Mouse (Mus musculus): ENCODE measurements around the gene Hspa8. TPM values are rescaled to one million over a fixed set of nuclear protein-coding genes. Genes with fewer than 3 reads are reported as not detected.

Gene Hspa8
- total and polyA plus RNA-seq, 2 experiments from 2014 or later: 2,372 to 3,364 TPM

GRCm38 (mm10) chr9:40814060-40814459 is 13.3 kb downstream of the Hspa8 start:
- Histone ChIP-seq H3K4me1 (ENCODE audit: insufficient read depth) (no peaks in the 10 kb centered on the region), H3K4me2 (ENCODE audit: low read depth) (no peak overlapping the region), H3K9ac (no peak overlapping the region), H3K4me3 (ENCODE audit: low read depth, low read length) (no peak overlapping the region), H3K9me3 (ENCODE audit: low read length) (no peaks in the 10 kb centered on the region), H3K27me3 (ENCODE audit: insufficient read depth, low read length) (no peaks in the 10 kb centered on the region), H3K36me3 (ENCODE audit: insufficient read depth) (no peaks in the 10 kb centered on the region), H3K27ac (ENCODE audit: low read depth, low read length) (no peak overlapping the region)
- no peak for ATAC-seq
- TF ChIP-seq CTCF (IDR thresholded peaks at IDR 0.05; ENCODE audit: low read depth): no peak
- no peak for DNase-seq
- WGBS: 91% methylated on average over 7 of the region's 7 CpGs

GRCm38 (mm10) chr9:40817325-40818028 is 16.7 kb downstream of the Hspa8 start:
- DNase-seq (peak; percentile 6), ATAC-seq (0 out of 2 replicates have a peak, but pooled peaks have one; percentile 23)
- Histone ChIP-seq H3K27ac (ENCODE audit: low read depth, low read length) (no peak overlapping the region), H3K4me3 (ENCODE audit: low read depth, low read length) (no peak overlapping the region), H3K9me3 (ENCODE audit: low read length) (no peaks in the 10 kb centered on the region), H3K27me3 (ENCODE audit: insufficient read depth, low read length) (no peaks in the 10 kb centered on the region), H3K4me1 (ENCODE audit: insufficient read depth) (no peaks in the 10 kb centered on the region), H3K9ac (no peak overlapping the region), H3K36me3 (ENCODE audit: insufficient read depth) (no peaks in the 10 kb centered on the region), H3K4me2 (ENCODE audit: low read depth) (no peak overlapping the region)
- WGBS: 73% methylated on average over 5 of the region's 5 CpGs
- TF ChIP-seq CTCF (IDR thresholded peaks at IDR 0.05; ENCODE audit: low read depth): no peak

- DNase-seq (no peak), ATAC-seq (no peak)
- Histone ChIP-seq H3K4me1 (ENCODE audit: insufficient read depth) (no peaks in the 10 kb centered on the region), H3K27ac (ENCODE audit: low read depth, low read length) (no peak overlapping the region), H3K27me3 (ENCODE audit: insufficient read depth, low read length) (no peaks in the 10 kb centered on the region), H3K4me2 (ENCODE audit: low read depth) (no peak overlapping the region), H3K9me3 (ENCODE audit: low read length) (no peaks in the 10 kb centered on the region), H3K4me3 (ENCODE audit: low read depth, low read length) (no peak overlapping the region), H3K9ac (no peak overlapping the region), H3K36me3 (ENCODE audit: insufficient read depth) (no peaks in the 10 kb centered on the region)
- WGBS: 44% methylated on average over 6 of the region's 6 CpGs
- TF ChIP-seq CTCF (IDR thresholded peaks at IDR 0.05; ENCODE audit: low read depth): no peak
Measured at GRCm38 (mm10) chr9:40825601-40826000, 24.8 kb downstream of the Hspa8 start.

- TF ChIP-seq CTCF (IDR thresholded peaks at IDR 0.05; ENCODE audit: low read depth): no peak
- Histone ChIP-seq H3K27ac (ENCODE audit: low read depth, low read length) (no peak overlapping the region), H3K36me3 (ENCODE audit: insufficient read depth) (no peaks in the 10 kb centered on the region), H3K27me3 (ENCODE audit: insufficient read depth, low read length) (no peaks in the 10 kb centered on the region), H3K9ac (no peak overlapping the region), H3K4me1 (ENCODE audit: insufficient read depth) (no peaks in the 10 kb centered on the region), H3K4me3 (ENCODE audit: low read depth, low read length) (no peak overlapping the region), H3K4me2 (ENCODE audit: low read depth) (no peak overlapping the region), H3K9me3 (ENCODE audit: low read length) (no peaks in the 10 kb centered on the region)
- 63% methylated on average over 4 of the region's 4 CpGs for WGBS
- ATAC-seq (no peak), DNase-seq (peak; percentile 12)
Measured at GRCm38 (mm10) chr9:40827366-40827765, 26.6 kb downstream of the Hspa8 start.

- H3K4me1 ChIP-seq (ENCODE audit: insufficient read depth): no peaks in the 10 kb centered on the region
- DNase-seq (peak; percentile 92), ATAC-seq (peak; percentile 55)
- H3K27ac ChIP-seq (ENCODE audit: low read depth, low read length): no peak overlapping the region
- H3K27me3 ChIP-seq (ENCODE audit: insufficient read depth, low read length): no peaks in the 10 kb centered on the region
- no peaks in the 10 kb centered on the region for H3K9me3 ChIP-seq (ENCODE audit: low read length)
- H3K36me3 ChIP-seq (ENCODE audit: insufficient read depth): no peaks in the 10 kb centered on the region
- H3K4me2 ChIP-seq (ENCODE audit: low read depth): no peak overlapping the region
- 6% methylated on average over 12 of the region's 12 CpGs for WGBS
- TF ChIP-seq CTCF (IDR thresholded peaks at IDR 0.05; ENCODE audit: low read depth): peak; percentile 94
- no peak overlapping the region for H3K9ac ChIP-seq
- H3K4me3 ChIP-seq (ENCODE audit: low read depth, low read length): no peak overlapping the region
Measured at GRCm38 (mm10) chr9:40834569-40834968, 33.8 kb downstream of the Hspa8 start.

GRCm38 (mm10) chr9:40836681-40837080 is 35.9 kb downstream of the Hspa8 start:
- WGBS: 80% methylated on average over 3 of the region's 3 CpGs
- Histone ChIP-seq H3K9me3 (ENCODE audit: low read length) (no peaks in the 10 kb centered on the region), H3K4me3 (ENCODE audit: low read depth, low read length) (no peak overlapping the region), H3K4me1 (ENCODE audit: insufficient read depth) (no peaks in the 10 kb centered on the region), H3K27me3 (ENCODE audit: insufficient read depth, low read length) (no peaks in the 10 kb centered on the region), H3K36me3 (ENCODE audit: insufficient read depth) (no peaks in the 10 kb centered on the region), H3K9ac (no peak overlapping the region), H3K27ac (ENCODE audit: low read depth, low read length) (no peak overlapping the region), H3K4me2 (ENCODE audit: low read depth) (no peak overlapping the region)
- DNase-seq (no peak), ATAC-seq (no peak)
- TF ChIP-seq CTCF (IDR thresholded peaks at IDR 0.05; ENCODE audit: low read depth): 0 out of 2 replicates have a peak, but pooled peaks have one; percentile 6

- no peaks in the 10 kb centered on the region for H3K9me3 ChIP-seq (ENCODE audit: low read length)
- no peaks in the 10 kb centered on the region for H3K36me3 ChIP-seq (ENCODE audit: insufficient read depth)
- H3K4me2 ChIP-seq (ENCODE audit: low read depth): no peak overlapping the region
- no peak overlapping the region for H3K27ac ChIP-seq (ENCODE audit: low read depth, low read length)
- TF ChIP-seq CTCF (IDR thresholded peaks at IDR 0.05; ENCODE audit: low read depth): no peak
- WGBS: 87% methylated on average over 3 of the region's 3 CpGs
- H3K27me3 ChIP-seq (ENCODE audit: insufficient read depth, low read length): no peaks in the 10 kb centered on the region
- no peak overlapping the region for H3K9ac ChIP-seq
- no peaks in the 10 kb centered on the region for H3K4me1 ChIP-seq (ENCODE audit: insufficient read depth)
- ATAC-seq (no peak), DNase-seq (no peak)
- no peak overlapping the region for H3K4me3 ChIP-seq (ENCODE audit: low read depth, low read length)
Measured at GRCm38 (mm10) chr9:40839662-40840061, 38.9 kb downstream of the Hspa8 start.
